In genomic region chr2:38479541-38479940, GRCm38 (mm10) we compare ENCODE assay signal across 28 mouse cellular contexts. TPM values are rescaled to one million over a fixed set of nuclear protein-coding genes. Genes with fewer than 3 reads are reported as not detected.
DNase-seq lines count a peak whose midpoint lies in the region; ATAC-seq and TF ChIP-seq lines count a peak whose summit lies in the region.
"Had no signal": no experiment of that assay in that cellular context is flagged by ENCODE, and none has a peak within 500 bp of the region (broad histone marks: within the 10 kb centered on the region; RNA-seq: fewer than 3 reads in every experiment).

No protein-coding gene starts in this region.

- H3K9ac ChIP-seq in kidney, embryonic 15.5 days = no peak overlapping the region
- H3K9ac ChIP-seq in forebrain, embryonic 14.5 days (ENCODE audit: low read length) = no peak overlapping the region
- H3K9ac ChIP-seq in hindbrain, embryonic 12.5 days = no peak overlapping the region
- H3K9ac ChIP-seq: embryonic facial prominence, embryonic 13.5 days; embryonic facial prominence, embryonic 15.5 days; forebrain, embryonic 12.5 days; forebrain, embryonic 15.5 days; forebrain, postnatal 0 days had no signal

- peak; percentile 90 for DNase-seq in heart, adult 11 months
- no peak for DNase-seq in heart, embryonic 10.5 days (ENCODE audit: low spot score)
- no peak for DNase-seq in kidney, postnatal 4 days
- no peak for DNase-seq in forebrain, embryonic 14.5 days (ENCODE audit: low spot score)
- DNase-seq: adrenal gland, postnatal 10 days; adrenal gland, postnatal 25 days; B cell, adult 2 months; cerebellum, adult 11-12 months; cerebellum, adult 2 months; cerebellum, adult 9-10 months; cerebellum, postnatal 10 days; cerebellum, postnatal 25 days; embryo, embryonic 11 days; forebrain, postnatal 0 days had no signal

- no peaks in the 10 kb centered on the region for H3K9me3 ChIP-seq in heart, embryonic 10.5 days
- no peaks in the 10 kb centered on the region for H3K9me3 ChIP-seq in kidney, embryonic 15.5 days (replicated peaks)
- no peaks in the 10 kb centered on the region for H3K9me3 ChIP-seq in forebrain, embryonic 14.5 days (replicated peaks; ENCODE audit: control insufficient read depth, low read length)
- no peaks in the 10 kb centered on the region for H3K9me3 ChIP-seq in hindbrain, embryonic 12.5 days (replicated peaks)
- H3K9me3 ChIP-seq: embryonic facial prominence, embryonic 13.5 days; embryonic facial prominence, embryonic 15.5 days; forebrain, embryonic 10.5 days; forebrain, embryonic 15.5 days had no signal

- no peak for TF ChIP-seq POLR2A in bone marrow macrophage, adult 2 months (IDR thresholded peaks at IDR 0.05; ENCODE audit: borderline replicate concordance, low read depth, low read length)

- no peak overlapping the region for H3K4me2 ChIP-seq in kidney, embryonic 15.5 days
- no peak overlapping the region for H3K4me2 ChIP-seq in forebrain, embryonic 14.5 days (ENCODE audit: low read length)
- no peak overlapping the region for H3K4me2 ChIP-seq in hindbrain, embryonic 12.5 days (replicated peaks)
- H3K4me2 ChIP-seq: embryonic facial prominence, embryonic 13.5 days; embryonic facial prominence, embryonic 15.5 days; forebrain, embryonic 12.5 days; forebrain, embryonic 15.5 days had no signal

- H3K4me1 ChIP-seq in heart, embryonic 10.5 days = peaks cover 10% of the 10 kb centered on the region
- no peaks in the 10 kb centered on the region for H3K4me1 ChIP-seq in kidney, embryonic 15.5 days
- H3K4me1 ChIP-seq in bone marrow macrophage, adult 2 months (ENCODE audit: control insufficient read depth, insufficient read depth, low read length) = peaks cover 51% of the 10 kb centered on the region
- no peaks in the 10 kb centered on the region for H3K4me1 ChIP-seq in forebrain, embryonic 14.5 days (ENCODE audit: control insufficient read depth, insufficient read depth, low read length)
- no peaks in the 10 kb centered on the region for H3K4me1 ChIP-seq in hindbrain, embryonic 12.5 days
- H3K4me1 ChIP-seq: embryonic facial prominence, embryonic 13.5 days; embryonic facial prominence, embryonic 15.5 days; forebrain, embryonic 10.5 days; forebrain, embryonic 12.5 days; forebrain, embryonic 15.5 days had no signal

- H3K27me3 ChIP-seq in heart, embryonic 10.5 days (ENCODE audit: insufficient read depth, poor library complexity, severe bottlenecking) = 0 out of 2 replicates have a peak, but pooled peaks cover 4% of the 10 kb centered on the region
- H3K27me3 ChIP-seq in kidney, embryonic 15.5 days = no peaks in the 10 kb centered on the region
- no peaks in the 10 kb centered on the region for H3K27me3 ChIP-seq in forebrain, embryonic 14.5 days (replicated peaks; ENCODE audit: control insufficient read depth, insufficient read depth, low read length)
- H3K27me3 ChIP-seq in hindbrain, embryonic 12.5 days = no peaks in the 10 kb centered on the region
- H3K27me3 ChIP-seq: CH12.LX; embryonic facial prominence, embryonic 13.5 days; embryonic facial prominence, embryonic 15.5 days; forebrain, embryonic 12.5 days; forebrain, embryonic 15.5 days; Patski had no signal

- ATAC-seq in kidney, embryonic 15.5 days (replicated peaks; ENCODE audit: low FRiP score) = no peak
- ATAC-seq in granulocyte monocyte progenitor cell, adult 5-6 weeks (replicated peaks; ENCODE audit: poor library complexity, severe bottlenecking) = 0 out of 2 replicates have a peak, but pooled peaks have one; percentile 3
- ATAC-seq in forebrain, embryonic 14.5 days = no peak
- ATAC-seq in hindbrain, embryonic 12.5 days (ENCODE audit: low FRiP score) = no peak
- ATAC-seq: CD4-positive, CD25-positive, alpha-beta regulatory T cell, adult 4 months; forebrain, embryonic 15.5 days; forebrain, postnatal 0 days; Patski had no signal

- no peak for TF ChIP-seq CTCF in bone marrow macrophage, adult 2 months (IDR thresholded peaks at IDR 0.05; ENCODE audit: low read depth, low read length)

- no peaks in the 10 kb centered on the region for H3K36me3 ChIP-seq in heart, embryonic 10.5 days
- H3K36me3 ChIP-seq in kidney, embryonic 15.5 days = no peaks in the 10 kb centered on the region
- H3K36me3 ChIP-seq in forebrain, embryonic 14.5 days (ENCODE audit: control insufficient read depth, insufficient read depth, low read length) = no peaks in the 10 kb centered on the region
- H3K36me3 ChIP-seq in hindbrain, embryonic 12.5 days = no peaks in the 10 kb centered on the region
- H3K36me3 ChIP-seq: embryonic facial prominence, embryonic 13.5 days; embryonic facial prominence, embryonic 15.5 days; forebrain, embryonic 10.5 days; forebrain, embryonic 12.5 days; forebrain, embryonic 15.5 days; G1E had no signal

- no peak overlapping the region for H3K4me3 ChIP-seq in heart, embryonic 10.5 days
- no peak overlapping the region for H3K4me3 ChIP-seq in kidney, embryonic 15.5 days (replicated peaks)
- H3K4me3 ChIP-seq in bone marrow macrophage, adult 2 months (ENCODE audit: insufficient read depth, low read length) = no peak overlapping the region
- H3K4me3 ChIP-seq in forebrain, embryonic 14.5 days (ENCODE audit: low read depth, low read length) = no peak overlapping the region
- no peak overlapping the region for H3K4me3 ChIP-seq in hindbrain, embryonic 12.5 days
- H3K4me3 ChIP-seq: embryonic facial prominence, embryonic 13.5 days; embryonic facial prominence, embryonic 15.5 days; erythroblast, embryonic 14.5 days; forebrain, embryonic 10.5 days; forebrain, embryonic 12.5 days; forebrain, embryonic 15.5 days had no signal

- WGBS in heart, embryonic 10.5 days = 80% methylated on average over 3 of the region's 3 CpGs
- 77% methylated on average over 3 of the region's 3 CpGs for WGBS in kidney, embryonic 15.5 days
- 75% methylated on average over 3 of the region's 3 CpGs for WGBS in forebrain, embryonic 14.5 days
- WGBS in hindbrain, embryonic 12.5 days = 81% methylated on average over 3 of the region's 3 CpGs

- H3K27ac ChIP-seq in heart, embryonic 10.5 days = no peak overlapping the region
- H3K27ac ChIP-seq in kidney, embryonic 15.5 days = 0 out of 2 replicates have a peak overlapping the region, but pooled peaks have one; percentile 10
- H3K27ac ChIP-seq in bone marrow macrophage, adult 2 months (ENCODE audit: insufficient read depth, low read depth, low read length) = peak overlapping the region; percentile 81
- H3K27ac ChIP-seq in forebrain, embryonic 14.5 days (ENCODE audit: low read depth, low read length) = no peak overlapping the region
- H3K27ac ChIP-seq in hindbrain, embryonic 12.5 days = no peak overlapping the region
- H3K27ac ChIP-seq: embryonic facial prominence, embryonic 13.5 days; embryonic facial prominence, embryonic 15.5 days; forebrain, embryonic 10.5 days; forebrain, embryonic 12.5 days; forebrain, embryonic 15.5 days had no signal

RNA-seq across cellular contexts. Expression of gene Nek6, which starts 31.9 kb away (rescaled TPM):
- 74.7 and 90.1 TPM in 2 replicates for polyA plus RNA-seq in heart, embryonic 10.5 days (2016; fragmentation: Nextera tagmentation; extraction: Ambion mirVana)
- polyA plus RNA-seq in kidney, embryonic 15.5 days (2015; fragmentation: Nextera tagmentation; extraction: Ambion mirVana) = 69.3 and 73.1 TPM in 2 replicates
- 15.8 and 17.0 TPM in 2 replicates for polyA plus RNA-seq in bone marrow macrophage, adult 2 months (2012; ENCODE audit: insufficient read depth, insufficient read length, missing spikeins)
- total RNA-seq in granulocyte monocyte progenitor cell, adult 5-6 weeks (2014; fragmentation: Nextera tagmentation) = 7.3 and 24.4 TPM in 2 replicates
- 7.5 TPM in 2 replicates for total RNA-seq in granulocyte monocyte progenitor cell, adult 5-6 weeks (2017)
- polyA plus RNA-seq in forebrain, embryonic 14.5 days (2014; fragmentation: Nextera tagmentation; extraction: Ambion mirVana) = 95.1 and 96.7 TPM in 2 replicates
- polyA plus RNA-seq in hindbrain, embryonic 12.5 days (2016; fragmentation: Nextera tagmentation; extraction: Ambion mirVana) = 85.7 and 94.8 TPM in 2 replicates

Comparison
In these comparisons a context has a peak if more than half of its experiments do, and no peak if none do; other contexts are left out.
1. H3K27ac ChIP-seq: peak in kidney, embryonic 15.5 days (single experiment) and bone marrow macrophage, adult 2 months (single experiment); none in heart, embryonic 10.5 days (single experiment), forebrain, embryonic 14.5 days (single experiment) and hindbrain, embryonic 12.5 days (single experiment).